Comparison of ENCODE assay signal across 9 mouse cellular contexts in genomic region chr10:60418137-60418536, GRCm38 (mm10). TPM values are rescaled to one million over a fixed set of nuclear protein-coding genes. Genes with fewer than 3 reads are reported as not detected.
A peak's percentile ranks its signal among the peaks of the same experiment; 100 is the strongest.
DNase-seq lines count a peak whose midpoint lies in the region; ATAC-seq and TF ChIP-seq lines count a peak whose summit lies in the region.
"Had no signal": no experiment of that assay in that cellular context is flagged by ENCODE, and none has a peak within 500 bp of the region (broad histone marks: within the 10 kb centered on the region; RNA-seq: fewer than 3 reads in every experiment).

No protein-coding gene starts in this region.

- H3K9ac ChIP-seq in liver, adult 2 months (ENCODE audit: low read depth, low read length) = no peak overlapping the region
- no peak overlapping the region for H3K9ac ChIP-seq in liver, embryonic 11.5 days (ENCODE audit: low read depth, low read length)
- no peak overlapping the region for H3K9ac ChIP-seq in liver, embryonic 14.5 days (replicated peaks)

- no peak for ATAC-seq in liver, embryonic 11.5 days (replicated peaks; ENCODE audit: low FRiP score)
- ATAC-seq in frontal cortex, adult (ENCODE audit: low TSS enrichment) = peak; percentile 67
- ATAC-seq in liver, embryonic 14.5 days (ENCODE audit: insufficient read depth) = no peak

- no peak for TF ChIP-seq EP300 in liver, embryonic 14.5 days (IDR thresholded peaks at IDR 0.05; ENCODE audit: low read depth)

- no peaks in the 10 kb centered on the region for H3K79me2 ChIP-seq in liver, adult 2 months (ENCODE audit: control insufficient read depth, insufficient read depth, low read length)

- no peaks in the 10 kb centered on the region for H3K27me3 ChIP-seq in liver, adult 2 months (ENCODE audit: control insufficient read depth, insufficient read depth, low read length)
- H3K27me3 ChIP-seq in liver, embryonic 11.5 days (replicated peaks; ENCODE audit: control insufficient read depth, insufficient read depth, low read length) = no peaks in the 10 kb centered on the region
- H3K27me3 ChIP-seq in liver, embryonic 14.5 days (ENCODE audit: control insufficient read depth, insufficient read depth, low read length) = no peaks in the 10 kb centered on the region

- no peaks in the 10 kb centered on the region for H3K4me1 ChIP-seq in liver, adult 2 months (ENCODE audit: control insufficient read depth, insufficient read depth, low read length)
- H3K4me1 ChIP-seq in liver, embryonic 11.5 days (replicated peaks; ENCODE audit: control insufficient read depth, insufficient read depth, low read length) = no peaks in the 10 kb centered on the region
- H3K4me1 ChIP-seq in liver, embryonic 14.5 days (replicated peaks; ENCODE audit: control insufficient read depth in 2 of 2, insufficient read depth in 2 of 2, low read length in 1 of 2) = no peaks in the 10 kb centered on the region

- peak; percentile 17 for DNase-seq in liver, adult 2 months (ENCODE audit: extremely low read depth, low read depth, low spot score)
- DNase-seq in liver, embryonic 11.5 days (ENCODE audit: low spot score) = no peak
- DNase-seq in cerebellum, adult 18-20 months = peak; percentile 63 to 73
- peak; percentile 66 for DNase-seq in kidney, adult 9 months
- DNase-seq in liver, embryonic 14.5 days (ENCODE audit: low read depth in 3 of 3, low spot score in 3 of 3) = peak; percentile 11 to 18 (median 16)
- peak; percentile 69 for DNase-seq in ovary, postnatal 36 days (ENCODE audit: low spot score)
- peak; percentile 53 to 79 for DNase-seq in thymus, postnatal 10 days (ENCODE audit: low spot score in 2 of 2)

- no peak for TF ChIP-seq POLR2A in liver, adult 2 months (IDR thresholded peaks at IDR 0.05; ENCODE audit: extremely low read depth, insufficient read depth, low read length)

- H3K4me3 ChIP-seq in liver, adult 2 months (ENCODE audit: insufficient read depth, low read depth, low read length) = no peak overlapping the region
- no peak overlapping the region for H3K4me3 ChIP-seq in liver, embryonic 11.5 days (ENCODE audit: low read depth, low read length)
- H3K4me3 ChIP-seq in liver, embryonic 14.5 days (ENCODE audit: insufficient read depth in 1 of 2, low read depth in 2 of 2, low read length in 2 of 2) = no peak overlapping the region
- H3K4me3 ChIP-seq: erythroblast, embryonic 14.5 days had no signal

- H3K4me2 ChIP-seq in liver, embryonic 11.5 days = no peak overlapping the region
- no peak overlapping the region for H3K4me2 ChIP-seq in liver, embryonic 14.5 days (ENCODE audit: low read depth)

- no peaks in the 10 kb centered on the region for H3K9me3 ChIP-seq in liver, embryonic 11.5 days (ENCODE audit: control insufficient read depth, low read length)
- H3K9me3 ChIP-seq in liver, embryonic 14.5 days (ENCODE audit: control insufficient read depth, low read length) = no peaks in the 10 kb centered on the region

- 11% methylated on average over 3 of the region's 3 CpGs for WGBS in liver, adult 2 months
- WGBS in liver, embryonic 11.5 days = 21% methylated on average over 3 of the region's 3 CpGs
- WGBS in liver, embryonic 14.5 days (ENCODE audit: insufficient replicate concordance) = 7% methylated on average over 2 of the region's 3 CpGs

- no peaks in the 10 kb centered on the region for H3K36me3 ChIP-seq in liver, adult 2 months (ENCODE audit: control insufficient read depth, insufficient read depth, low read length)
- H3K36me3 ChIP-seq in liver, embryonic 11.5 days (ENCODE audit: control insufficient read depth, insufficient read depth, low read length) = no peaks in the 10 kb centered on the region
- H3K36me3 ChIP-seq in liver, embryonic 14.5 days (replicated peaks; ENCODE audit: control insufficient read depth, insufficient read depth, low read depth) = no peaks in the 10 kb centered on the region

- no peak overlapping the region for H3K27ac ChIP-seq in liver, adult 2 months (replicated peaks; ENCODE audit: insufficient read depth, low read depth, low read length)
- H3K27ac ChIP-seq in liver, embryonic 11.5 days (ENCODE audit: low read depth, low read length) = no peak overlapping the region
- H3K27ac ChIP-seq in liver, embryonic 14.5 days = no peak overlapping the region

- peak; percentile 82 for TF ChIP-seq CTCF in liver, adult 2 months (IDR thresholded peaks at IDR 0.05; ENCODE audit: low read depth, low read length)
- peak; percentile 86 for TF ChIP-seq CTCF in liver, embryonic 14.5 days (IDR thresholded peaks at IDR 0.05; ENCODE audit: low read depth)

RNA-seq across cellular contexts. Expression of gene Gm17455, which starts 18.6 kb away (rescaled TPM):
- total RNA-seq in liver, adult 2 months (2014; rRNA removed) = not detected in 2 replicates
- polyA plus RNA-seq in liver, adult 2 months (2012; rRNA removed) = not detected in 2 replicates
- polyA plus RNA-seq in liver, embryonic 11.5 days (2014; fragmentation: Nextera tagmentation; extraction: Ambion mirVana) = 0.44 TPM in 2 replicates
- polyA plus RNA-seq in liver, embryonic 14.5 days (2012; rRNA removed) = not detected in 2 replicates
- polyA plus RNA-seq in liver, embryonic 14.5 days (2014; fragmentation: Nextera tagmentation; extraction: Ambion mirVana) = not detected in 2 replicates
- polyA plus RNA-seq: erythroblast, embryonic 14.5 days had no signal
